Mouse (Mus musculus): ENCODE measurements around the gene Grin2b. TPM values are rescaled to one million over a fixed set of nuclear protein-coding genes. Genes with fewer than 3 reads are reported as not detected.
"Not testable (repeated sequence)": the region's sequence is repeated elsewhere in the genome, so short reads cannot be mapped to it uniquely, and the experiment has no call there.

Grin2b gene
- total and polyA plus RNA-seq, 2 experiments from 2014 or later: 0.11 TPM; not detected in 1

- H3K27ac ChIP-seq (ENCODE audit: low read depth): no peak overlapping the region
- no peaks in the 10 kb centered on the region for H3K9me3 ChIP-seq (replicated peaks; ENCODE audit: control insufficient read depth, low read length)
- no peaks in the 10 kb centered on the region for H3K4me1 ChIP-seq (ENCODE audit: control insufficient read depth, insufficient read depth)
- ATAC-seq (ENCODE audit: insufficient read depth, low read depth): no peak
- H3K27me3 ChIP-seq (ENCODE audit: control insufficient read depth, insufficient read depth, low read length): no peaks in the 10 kb centered on the region
- no peak for TF ChIP-seq EP300 (IDR thresholded peaks at IDR 0.05; ENCODE audit: low read depth)
- no peak for TF ChIP-seq CTCF (IDR thresholded peaks at IDR 0.05; ENCODE audit: low read depth)
- H3K4me3 ChIP-seq (ENCODE audit: low read depth, low read length): no peak overlapping the region
- H3K9ac ChIP-seq (replicated peaks; ENCODE audit: low read depth, low read length): no peak overlapping the region
- H3K36me3 ChIP-seq (replicated peaks; ENCODE audit: control insufficient read depth, insufficient read depth, low read length): no peaks in the 10 kb centered on the region
- WGBS: 78% methylated on average over 3 of the region's 3 CpGs
- no peak overlapping the region for H3K4me2 ChIP-seq (ENCODE audit: low read depth, low read length)
- DNase-seq (ENCODE audit: low spot score): no peak
Measured at GRCm38 (mm10) chr6:135832041-135832440, 341.3 kb downstream of the Grin2b start.

- no peak for ATAC-seq (ENCODE audit: insufficient read depth, low read depth)
- Histone ChIP-seq H3K9me3 (replicated peaks; ENCODE audit: control insufficient read depth, low read length) (no peaks in the 10 kb centered on the region), H3K27me3 (ENCODE audit: control insufficient read depth, insufficient read depth, low read length) (no peaks in the 10 kb centered on the region), H3K4me3 (ENCODE audit: low read depth, low read length) (no peak overlapping the region), H3K27ac (ENCODE audit: low read depth) (no peak overlapping the region), H3K9ac (replicated peaks; ENCODE audit: low read depth, low read length) (no peak overlapping the region), H3K36me3 (replicated peaks; ENCODE audit: control insufficient read depth, insufficient read depth, low read length) (no peaks in the 10 kb centered on the region), H3K4me2 (ENCODE audit: low read depth, low read length) (no peak overlapping the region), H3K4me1 (ENCODE audit: control insufficient read depth, insufficient read depth) (no peaks in the 10 kb centered on the region)
- DNase-seq (ENCODE audit: low spot score): no peak
- 76% methylated on average over 1 of the region's 1 CpGs for WGBS
- TF ChIP-seq EP300 (IDR thresholded peaks at IDR 0.05; ENCODE audit: low read depth) (no peak), CTCF (IDR thresholded peaks at IDR 0.05; ENCODE audit: low read depth) (no peak)
Measured at GRCm38 (mm10) chr6:135831032-135831431, 342.3 kb downstream of the Grin2b start.

DNA sequence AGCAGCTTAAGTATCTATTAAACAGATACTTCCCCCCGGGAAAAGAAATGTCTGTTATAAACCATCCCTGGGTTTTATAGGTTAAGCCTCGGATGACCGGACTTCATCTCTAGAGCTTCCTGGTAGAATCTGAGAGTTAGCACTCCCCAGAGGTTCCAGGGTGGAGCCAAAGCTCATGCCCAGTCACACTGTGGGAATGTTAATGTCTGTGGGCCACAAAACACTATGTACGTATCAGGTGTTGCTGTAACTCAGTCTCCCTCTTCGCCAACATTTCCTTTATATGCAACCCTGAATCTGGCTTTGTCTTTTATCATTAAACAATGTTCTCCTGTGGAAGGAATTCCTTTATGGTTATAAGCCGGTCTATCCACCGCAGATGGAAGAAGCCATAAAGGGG is 343.9 kb downstream of the Grin2b start:
- WGBS: 84% methylated on average over 7 of the region's 7 CpGs
- H3K4me2 ChIP-seq (ENCODE audit: low read depth, low read length): no peak overlapping the region

DNA sequence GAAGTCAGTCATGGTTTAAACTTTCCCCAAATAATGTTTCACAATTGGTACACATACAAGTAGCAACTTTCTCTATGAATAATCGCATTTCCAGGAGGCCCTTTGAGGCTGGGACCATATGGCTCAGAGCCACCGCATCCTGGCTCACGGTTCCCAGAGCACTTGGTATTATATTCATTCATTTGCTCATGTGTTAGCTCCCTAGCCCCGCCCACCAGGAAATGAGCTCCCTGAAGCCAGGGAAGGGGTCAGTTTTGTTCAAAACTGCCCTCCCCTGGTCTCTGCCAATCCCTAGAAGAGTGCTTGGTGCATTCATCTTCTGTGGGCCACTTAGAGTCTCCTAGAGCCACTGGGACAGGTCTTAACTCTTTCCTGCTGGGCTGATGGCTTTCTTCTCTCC is 344.3 kb downstream of the Grin2b start:
- Histone ChIP-seq H3K27me3 (ENCODE audit: control insufficient read depth, insufficient read depth, low read length) (no peaks in the 10 kb centered on the region), H3K4me1 (ENCODE audit: control insufficient read depth, insufficient read depth) (no peaks in the 10 kb centered on the region), H3K4me3 (ENCODE audit: low read depth, low read length) (no peak overlapping the region), H3K36me3 (replicated peaks; ENCODE audit: control insufficient read depth, insufficient read depth, low read length) (no peaks in the 10 kb centered on the region), H3K9me3 (replicated peaks; ENCODE audit: control insufficient read depth, low read length) (no peaks in the 10 kb centered on the region), H3K9ac (replicated peaks; ENCODE audit: low read depth, low read length) (no peak overlapping the region), H3K27ac (ENCODE audit: low read depth) (no peak overlapping the region), H3K4me2 (ENCODE audit: low read depth, low read length) (no peak overlapping the region)
- ATAC-seq (ENCODE audit: insufficient read depth, low read depth) (no peak), DNase-seq (ENCODE audit: low spot score) (no peak)
- no peak for TF ChIP-seq EP300 (IDR thresholded peaks at IDR 0.05; ENCODE audit: low read depth)
- TF ChIP-seq CTCF (IDR thresholded peaks at IDR 0.05; ENCODE audit: low read depth): no peak
- WGBS: 47% methylated on average over 4 of the region's 4 CpGs

More for the DNA sequence above, 343.9 kb downstream of the Grin2b start:
- Histone ChIP-seq H3K9me3 (replicated peaks; ENCODE audit: control insufficient read depth, low read length) (no peaks in the 10 kb centered on the region), H3K4me1 (ENCODE audit: control insufficient read depth, insufficient read depth) (no peaks in the 10 kb centered on the region), H3K4me3 (ENCODE audit: low read depth, low read length) (no peak overlapping the region), H3K9ac (replicated peaks; ENCODE audit: low read depth, low read length) (no peak overlapping the region), H3K36me3 (replicated peaks; ENCODE audit: control insufficient read depth, insufficient read depth, low read length) (no peaks in the 10 kb centered on the region), H3K27ac (ENCODE audit: low read depth) (no peak overlapping the region), H3K27me3 (ENCODE audit: control insufficient read depth, insufficient read depth, low read length) (no peaks in the 10 kb centered on the region)
- DNase-seq (ENCODE audit: low spot score): no peak
- ATAC-seq (ENCODE audit: insufficient read depth, low read depth): no peak
- TF ChIP-seq CTCF (IDR thresholded peaks at IDR 0.05; ENCODE audit: low read depth): no peak
- TF ChIP-seq EP300 (IDR thresholded peaks at IDR 0.05; ENCODE audit: low read depth): no peak

DNA sequence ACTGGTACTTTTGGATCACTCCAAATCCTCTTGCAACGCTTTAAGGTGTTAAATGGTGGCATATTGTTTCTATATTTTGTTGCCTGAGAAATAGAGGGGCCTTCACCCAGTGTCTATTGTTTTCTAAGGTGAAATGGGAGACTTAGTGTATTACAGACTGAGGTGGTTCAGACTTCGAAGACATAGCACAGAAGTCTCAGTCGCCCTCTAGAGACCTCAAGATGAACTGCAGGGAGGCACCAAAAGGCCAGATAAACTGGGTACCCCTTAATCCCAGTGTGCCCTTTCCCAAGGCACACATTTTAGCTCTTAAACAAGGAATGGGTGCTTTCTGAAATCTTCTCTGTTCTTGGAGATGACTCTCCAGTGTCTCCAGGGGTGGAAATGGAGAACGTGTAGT is 345.4 kb downstream of the Grin2b start:
- no peak overlapping the region for H3K4me2 ChIP-seq (ENCODE audit: low read depth, low read length)
- no peaks in the 10 kb centered on the region for H3K36me3 ChIP-seq (replicated peaks; ENCODE audit: control insufficient read depth, insufficient read depth, low read length)
- no peaks in the 10 kb centered on the region for H3K9me3 ChIP-seq (replicated peaks; ENCODE audit: control insufficient read depth, low read length)
- peak; percentile 83 for TF ChIP-seq CTCF (IDR thresholded peaks at IDR 0.05; ENCODE audit: low read depth)
- TF ChIP-seq EP300 (IDR thresholded peaks at IDR 0.05; ENCODE audit: low read depth): no peak
- H3K9ac ChIP-seq (replicated peaks; ENCODE audit: low read depth, low read length): no peak overlapping the region
- no peak overlapping the region for H3K4me3 ChIP-seq (ENCODE audit: low read depth, low read length)
- DNase-seq (ENCODE audit: low spot score) (peak; percentile 45), ATAC-seq (ENCODE audit: insufficient read depth, low read depth) (no peak)
- H3K4me1 ChIP-seq (ENCODE audit: control insufficient read depth, insufficient read depth): no peaks in the 10 kb centered on the region
- WGBS: 18% methylated on average over 4 of the region's 4 CpGs
- H3K27ac ChIP-seq (ENCODE audit: low read depth): no peak overlapping the region
- no peaks in the 10 kb centered on the region for H3K27me3 ChIP-seq (ENCODE audit: control insufficient read depth, insufficient read depth, low read length)

DNA sequence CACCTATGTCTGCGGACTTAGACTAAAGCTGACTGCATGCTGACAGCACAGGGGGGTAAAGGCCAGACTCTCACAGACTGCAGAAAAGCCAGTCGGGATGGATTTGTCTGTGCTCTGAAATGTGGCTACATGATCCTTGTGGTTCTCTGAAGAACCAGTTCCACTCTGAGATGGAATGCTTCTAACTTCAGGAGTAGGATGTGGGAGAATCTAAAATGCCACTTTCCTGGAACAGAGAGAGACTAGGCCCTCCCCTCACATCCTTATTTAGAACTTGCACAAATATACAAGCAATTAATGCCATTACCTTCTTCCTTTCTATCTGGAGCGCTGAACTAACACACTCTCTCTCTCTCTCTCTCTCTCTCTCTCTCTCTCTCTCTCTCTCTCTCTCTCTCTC is 346.0 kb downstream of the Grin2b start:
- DNase-seq (ENCODE audit: low spot score) (no peak), ATAC-seq (ENCODE audit: insufficient read depth, low read depth) (no peak)
- TF ChIP-seq EP300 (IDR thresholded peaks at IDR 0.05; ENCODE audit: low read depth) (no peak), CTCF (IDR thresholded peaks at IDR 0.05; ENCODE audit: low read depth) (no peak)
- H3K27me3 ChIP-seq (ENCODE audit: control insufficient read depth, insufficient read depth, low read length): no peaks in the 10 kb centered on the region
- no peaks in the 10 kb centered on the region for H3K9me3 ChIP-seq (replicated peaks; ENCODE audit: control insufficient read depth, low read length)
- no peaks in the 10 kb centered on the region for H3K36me3 ChIP-seq (replicated peaks; ENCODE audit: control insufficient read depth, insufficient read depth, low read length)
- H3K4me1 ChIP-seq (ENCODE audit: control insufficient read depth, insufficient read depth): no peaks in the 10 kb centered on the region
- H3K4me2 ChIP-seq (ENCODE audit: low read depth, low read length): no peak overlapping the region
- H3K27ac ChIP-seq (ENCODE audit: low read depth): no peak overlapping the region
- 78% methylated on average over 3 of the region's 3 CpGs for WGBS
- H3K4me3 ChIP-seq (ENCODE audit: low read depth, low read length): no peak overlapping the region
- no peak overlapping the region for H3K9ac ChIP-seq (replicated peaks; ENCODE audit: low read depth, low read length)

GRCm38 (mm10) chr6:135826776-135827175 is 346.5 kb downstream of the Grin2b start:
- ATAC-seq (ENCODE audit: insufficient read depth, low read depth); H3K9me3 ChIP-seq (replicated peaks; ENCODE audit: control insufficient read depth, low read length); H3K4me1 ChIP-seq (ENCODE audit: control insufficient read depth, insufficient read depth); H3K4me3 ChIP-seq (ENCODE audit: low read depth, low read length); H3K4me2 ChIP-seq (ENCODE audit: low read depth, low read length); H3K36me3 ChIP-seq (replicated peaks; ENCODE audit: control insufficient read depth, insufficient read depth, low read length); DNase-seq (ENCODE audit: low spot score); H3K27me3 ChIP-seq (ENCODE audit: control insufficient read depth, insufficient read depth, low read length); H3K9ac ChIP-seq (replicated peaks; ENCODE audit: low read depth, low read length); H3K27ac ChIP-seq (ENCODE audit: low read depth): not testable (repeated sequence)
- 91% methylated on average over 7 of the region's 7 CpGs for WGBS
